Mouse (Mus musculus) urinary bladder, postnatal 4 days (tissue): Measurements from ENCODE around the gene Ehd3.

Experiments used
- DNase-seq, 2 experiments: peaks; one replicate each; pipeline ENCODE4 v3.0.0; 2021 to 2022; ENCODE audit warnings: low spot score in 2 of 2

Ehd3 gene

GRCm38 (mm10) chr17:73803521-73804184, at the start of gene Ehd3:
TSS of gene Ehd3 (plus strand) at chr17:73804134.
- DNase-seq: no peak

GRCm38 (mm10) chr17:73770964-73771363, 33.0 kb upstream of the Ehd3 start:
- no peak for DNase-seq

- no peak for DNase-seq
Measured at GRCm38 (mm10) chr17:73786642-73787311, 17.2 kb upstream of the Ehd3 start.

GRCm38 (mm10) chr17:73790284-73791020, 13.5 kb upstream of the Ehd3 start:
- no peak for DNase-seq

- DNase-seq: no peak
Measured at GRCm38 (mm10) chr17:73796789-73797188, 7.1 kb upstream of the Ehd3 start.

GRCm38 (mm10) chr17:73797706-73798105, 6.2 kb upstream of the Ehd3 start:
- DNase-seq: no peak

GRCm38 (mm10) chr17:73804592-73805271, 798 bp downstream of the Ehd3 start:
- DNase-seq: peak; percentile 83

GRCm38 (mm10) chr17:73806331-73806730, 2.4 kb downstream of the Ehd3 start:
- no peak for DNase-seq

- DNase-seq: no peak
Measured at GRCm38 (mm10) chr17:73807211-73807610, 3.3 kb downstream of the Ehd3 start.

GRCm38 (mm10) chr17:73808431-73808830, 4.5 kb downstream of the Ehd3 start:
- DNase-seq: peak in 1 of 2 experiments; percentile 29

GRCm38 (mm10) chr17:73810801-73811200, 6.9 kb downstream of the Ehd3 start:
- DNase-seq: no peak

- DNase-seq: no peak
Measured at GRCm38 (mm10) chr17:73811566-73811965, 7.6 kb downstream of the Ehd3 start.

GRCm38 (mm10) chr17:73813031-73813660, 9.2 kb downstream of the Ehd3 start:
- no peak for DNase-seq

GRCm38 (mm10) chr17:73814500-73815190, 10.7 kb downstream of the Ehd3 start:
- no peak for DNase-seq

- no peak for DNase-seq
Measured at GRCm38 (mm10) chr17:73817697-73818380, 13.9 kb downstream of the Ehd3 start.

- no peak for DNase-seq
Measured at GRCm38 (mm10) chr17:73818936-73819335, 15.0 kb downstream of the Ehd3 start.

- no peak for DNase-seq
Measured at GRCm38 (mm10) chr17:73820726-73821125, 16.8 kb downstream of the Ehd3 start.

GRCm38 (mm10) chr17:73822255-73822654, 18.3 kb downstream of the Ehd3 start:
- DNase-seq: no peak

- no peak for DNase-seq
Measured at GRCm38 (mm10) chr17:73823121-73824021, 19.4 kb downstream of the Ehd3 start.

GRCm38 (mm10) chr17:73824022-73824340, 20.0 kb downstream of the Ehd3 start:
- no peak for DNase-seq
